Mouse (Mus musculus) erythroblast, embryonic 14.5 days (primary cell): Measurements from ENCODE around the gene Nedd4. TPM values are rescaled to one million over a fixed set of nuclear protein-coding genes. Genes with fewer than 3 reads are reported as not detected.

Experiments used
- H3K27me3 ChIP-seq: 2 replicates; pipeline ENCODE4 v1.6.1; 2012; ENCODE audit warnings: inconsistent platforms; ENCODE audit not compliant: control insufficient read depth
- H3K36me3 ChIP-seq: 2 replicates; pipeline ENCODE4 v1.6.1; 2012; ENCODE audit warnings: mild to moderate bottlenecking, inconsistent platforms; ENCODE audit not compliant: control insufficient read depth
- H3K4me1 ChIP-seq: 2 replicates; pipeline ENCODE4 v1.6.1; 2012; ENCODE audit warnings: inconsistent platforms; ENCODE audit not compliant: control insufficient read depth
- H3K4me3 ChIP-seq: replicated peaks from 2 replicates; pipeline ENCODE3; 2012; ENCODE audit warnings: moderate library complexity, mild to moderate bottlenecking, inconsistent platforms
- H3K9me3 ChIP-seq: 2 replicates; pipeline ENCODE4 v1.6.1; 2012; ENCODE audit warnings: low read length, inconsistent platforms, mixed read lengths; ENCODE audit not compliant: control insufficient read depth
- GATA1 ChIP-seq: IDR thresholded peaks from 2 replicates; pipeline ENCODE4 v1.6.1; 2012; ENCODE audit warnings: low read length, inconsistent platforms, mixed read lengths
- TAL1 ChIP-seq: IDR thresholded peaks from 3 replicates; pipeline ENCODE4 v1.6.1; 2012; ENCODE audit warnings: low read length, inconsistent platforms, mixed read lengths
- polyA plus RNA-seq: library from polyadenylated mRNA; stranded (reverse); fragments of >175 nt; gene quantifications from 2 replicates; pipeline ENCODE4 v1.2.3, GENCODE M21; 2012

Nedd4 gene
- polyA plus RNA-seq, 1 experiment = 1.8 TPM

DNA sequence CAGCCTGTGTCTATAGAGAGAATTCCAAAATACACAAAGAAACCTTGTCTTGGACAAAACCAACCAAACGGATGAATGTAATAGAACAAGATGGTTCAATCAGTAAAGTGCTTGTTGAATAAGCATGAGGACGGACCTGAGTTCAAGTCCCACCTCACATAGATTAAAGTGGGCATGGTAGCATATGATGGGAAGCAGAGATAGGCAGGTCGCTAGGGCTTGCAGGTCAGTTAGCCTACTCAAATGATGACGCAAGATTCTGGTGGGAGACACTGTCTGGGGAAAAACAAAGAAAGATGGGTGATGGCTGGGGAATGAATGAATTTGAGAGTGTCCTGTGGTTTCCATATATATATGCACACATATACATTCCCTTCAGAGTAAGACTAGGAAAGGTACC, 41.0 kb downstream of the Nedd4 start:
- no peak for TF ChIP-seq TAL1
- no peak overlapping the region for H3K4me3 ChIP-seq
- peaks cover 98% of the 10 kb centered on the region for H3K36me3 ChIP-seq
- H3K4me1 ChIP-seq = peaks cover 21% of the 10 kb centered on the region
- no peaks in the 10 kb centered on the region for H3K9me3 ChIP-seq
- no peaks in the 10 kb centered on the region for H3K27me3 ChIP-seq

DNA sequence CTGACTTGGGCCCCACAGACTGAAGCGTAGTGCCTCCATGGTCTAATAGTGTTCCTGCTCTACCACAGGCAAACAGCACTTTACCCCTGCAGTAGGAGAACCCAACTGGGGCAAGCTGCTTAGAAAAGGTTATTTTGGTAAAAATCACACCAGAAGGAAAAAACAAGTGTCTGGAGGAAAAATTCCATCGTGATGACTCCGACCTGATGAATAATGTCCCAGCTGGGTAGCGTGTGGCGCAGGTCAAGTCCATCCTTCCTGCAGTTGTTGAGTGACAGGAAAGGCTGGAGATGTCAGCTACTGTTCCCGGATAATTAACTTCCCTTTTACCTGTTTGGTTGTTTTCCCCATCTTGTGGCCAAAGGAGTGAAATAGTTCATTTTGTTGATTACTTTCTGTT, 41.6 kb downstream of the Nedd4 start:
- no peak overlapping the region for H3K4me3 ChIP-seq
- H3K27me3 ChIP-seq = no peaks in the 10 kb centered on the region
- peaks cover 98% of the 10 kb centered on the region for H3K36me3 ChIP-seq
- peaks cover 15% of the 10 kb centered on the region for H3K4me1 ChIP-seq
- no peaks in the 10 kb centered on the region for H3K9me3 ChIP-seq
- TF ChIP-seq TAL1 (no peak), GATA1 (no peak)

DNA sequence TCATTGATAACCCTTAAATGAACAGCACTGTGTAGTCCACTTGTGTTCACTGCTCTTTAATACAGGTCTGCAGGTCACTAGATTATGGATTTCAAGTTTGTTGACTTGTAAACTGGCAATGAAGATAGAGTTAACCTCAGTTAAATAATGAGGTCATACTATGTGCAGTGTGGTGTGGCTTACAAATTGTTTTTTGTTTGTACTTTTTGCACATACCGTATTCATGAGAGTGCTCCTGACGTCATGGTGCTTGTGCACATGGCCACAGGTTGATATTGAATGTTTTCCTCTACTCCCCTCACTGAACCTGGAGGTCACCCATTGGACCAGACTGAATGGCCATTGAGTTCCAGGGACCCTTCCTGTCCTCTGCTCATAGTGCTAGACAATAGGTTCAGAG, 43.1 kb downstream of the Nedd4 start:
- H3K9me3 ChIP-seq = no peaks in the 10 kb centered on the region
- H3K36me3 ChIP-seq = peaks cover 98% of the 10 kb centered on the region
- peaks cover under 1% of the 10 kb centered on the region; the same call in 1 of the 2 replicates for H3K4me1 ChIP-seq
- H3K27me3 ChIP-seq = no peaks in the 10 kb centered on the region
- H3K4me3 ChIP-seq = no peak overlapping the region
- TF ChIP-seq TAL1 = no peak
- TF ChIP-seq GATA1 = no peak

- TF ChIP-seq TAL1 (no peak), GATA1 (no peak)
- Histone ChIP-seq H3K27me3 (no peaks in the 10 kb centered on the region), H3K4me1 (no peaks in the 10 kb centered on the region), H3K4me3 (no peak overlapping the region), H3K36me3 (peaks cover 98% of the 10 kb centered on the region), H3K9me3 (no peaks in the 10 kb centered on the region)
Measured at GRCm38 (mm10) chr9:72707999-72708398, 45.9 kb downstream of the Nedd4 start.

DNA sequence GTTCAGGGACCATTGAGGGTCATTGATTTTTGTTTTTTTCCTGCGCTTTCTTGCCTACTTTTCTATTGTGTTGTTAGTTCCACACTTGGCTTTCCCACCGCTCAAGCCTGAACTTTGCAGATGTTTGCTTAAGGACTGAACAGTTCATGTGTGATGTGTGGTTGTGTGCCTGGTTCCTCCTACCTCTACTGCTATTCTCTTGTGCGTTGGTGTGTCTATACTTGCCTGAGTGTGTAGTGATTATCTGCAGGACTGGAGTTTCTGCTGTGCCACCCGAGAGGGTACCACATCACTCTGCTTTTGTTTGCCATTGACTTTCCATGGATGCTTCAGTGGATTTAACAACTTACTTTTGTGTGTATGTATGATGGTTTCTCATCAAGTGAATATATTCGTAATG, 46.5 kb downstream of the Nedd4 start:
- peaks cover 98% of the 10 kb centered on the region for H3K36me3 ChIP-seq
- H3K9me3 ChIP-seq = no peaks in the 10 kb centered on the region
- H3K4me3 ChIP-seq = no peak overlapping the region
- H3K4me1 ChIP-seq = no peaks in the 10 kb centered on the region
- no peak for TF ChIP-seq TAL1
- TF ChIP-seq GATA1 = no peak
- no peaks in the 10 kb centered on the region for H3K27me3 ChIP-seq

DNA sequence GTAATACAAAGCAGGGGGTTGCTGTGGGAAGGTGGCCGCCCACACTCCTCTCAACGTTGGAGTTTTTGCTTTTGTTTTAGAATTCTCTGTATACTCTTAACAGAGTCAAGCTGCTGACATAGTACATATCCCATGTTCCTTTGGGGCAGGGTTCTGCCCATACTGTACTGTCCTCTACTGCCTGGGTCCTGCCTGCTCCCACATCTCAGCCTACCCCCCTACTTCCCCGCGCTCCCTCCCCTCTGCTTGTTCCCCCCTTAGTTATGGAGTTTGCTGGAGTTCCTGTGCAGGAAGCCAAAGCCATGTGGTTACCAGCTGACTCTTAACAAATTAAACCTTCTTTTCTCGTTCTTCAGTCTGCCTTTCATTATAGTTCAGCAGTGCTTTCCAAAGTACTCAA, 47.9 kb downstream of the Nedd4 start:
- no peaks in the 10 kb centered on the region for H3K9me3 ChIP-seq
- H3K4me1 ChIP-seq = no peaks in the 10 kb centered on the region; the same call in 1 of the 2 replicates
- no peaks in the 10 kb centered on the region for H3K27me3 ChIP-seq
- TF ChIP-seq TAL1 = no peak
- TF ChIP-seq GATA1 = no peak
- H3K36me3 ChIP-seq = peaks cover 99% of the 10 kb centered on the region
- H3K4me3 ChIP-seq = no peak overlapping the region

GRCm38 (mm10) chr9:72714945-72715344, 52.8 kb downstream of the Nedd4 start:
- TF ChIP-seq GATA1 (no peak), TAL1 (no peak)
- H3K36me3 ChIP-seq = peaks cover 100% of the 10 kb centered on the region
- no peaks in the 10 kb centered on the region for H3K9me3 ChIP-seq
- H3K4me1 ChIP-seq = no peaks in the 10 kb centered on the region; the same call in 1 of the 2 replicates
- H3K27me3 ChIP-seq = no peaks in the 10 kb centered on the region
- no peak overlapping the region for H3K4me3 ChIP-seq

DNA sequence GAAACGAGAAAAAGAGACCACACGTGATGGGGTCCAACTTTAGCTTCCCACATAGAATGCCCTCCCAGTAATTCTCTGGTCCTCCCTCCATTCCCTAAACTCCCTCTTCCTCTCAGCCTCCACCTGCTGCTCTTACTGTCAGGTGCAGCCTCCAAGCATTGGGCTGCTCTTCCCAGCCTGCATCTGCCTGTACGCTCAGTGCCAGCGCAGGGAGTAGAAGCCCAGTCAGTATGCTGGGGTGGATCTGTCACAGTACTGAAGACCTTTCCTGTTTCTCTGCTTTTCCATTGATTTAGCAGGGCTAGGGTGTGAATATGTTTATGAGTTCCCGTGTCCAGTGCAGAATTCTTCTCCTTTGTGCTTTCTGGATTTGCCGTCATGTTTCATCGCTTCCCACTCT, 54.1 kb downstream of the Nedd4 start:
- Histone ChIP-seq H3K4me1 (no peaks in the 10 kb centered on the region; the same call in 1 of the 2 replicates), H3K27me3 (no peaks in the 10 kb centered on the region), H3K36me3 (peaks cover 100% of the 10 kb centered on the region), H3K4me3 (no peak overlapping the region), H3K9me3 (no peaks in the 10 kb centered on the region)
- TF ChIP-seq TAL1 (no peak), GATA1 (no peak)

GRCm38 (mm10) chr9:72719143-72719542, 57.0 kb downstream of the Nedd4 start:
- Histone ChIP-seq H3K27me3 (no peaks in the 10 kb centered on the region), H3K9me3 (no peaks in the 10 kb centered on the region), H3K4me1 (no peaks in the 10 kb centered on the region; the same call in 1 of the 2 replicates), H3K4me3 (no peak overlapping the region), H3K36me3 (peaks cover 100% of the 10 kb centered on the region)
- TF ChIP-seq GATA1 = no peak
- no peak for TF ChIP-seq TAL1

DNA sequence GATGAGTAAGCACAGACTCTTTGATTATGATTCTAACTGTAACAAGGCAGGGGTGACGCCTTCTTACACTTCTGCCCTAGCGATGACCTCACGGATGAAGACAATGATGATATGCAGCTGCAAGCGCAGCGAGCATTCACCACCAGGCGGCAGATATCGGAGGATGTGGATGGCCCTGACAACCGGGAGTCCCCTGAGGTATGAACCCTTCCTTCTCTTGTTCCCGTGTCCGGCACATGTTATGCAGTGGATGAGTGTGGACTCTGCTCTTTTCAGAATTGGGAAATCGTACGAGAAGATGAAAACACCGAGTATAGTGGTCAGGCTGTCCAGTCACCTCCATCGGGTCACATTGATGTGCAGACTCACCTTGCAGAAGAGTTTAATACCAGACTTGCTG, 59.1 kb downstream of the Nedd4 start:
- Histone ChIP-seq H3K36me3 (peaks cover 100% of the 10 kb centered on the region), H3K4me3 (no peak overlapping the region), H3K9me3 (no peaks in the 10 kb centered on the region), H3K27me3 (no peaks in the 10 kb centered on the region), H3K4me1 (no peaks in the 10 kb centered on the region)
- no peak for TF ChIP-seq GATA1
- no peak for TF ChIP-seq TAL1
